Mouse (Mus musculus): Measurements from ENCODE around the gene Ccr9. TPM values are rescaled to one million over a fixed set of nuclear protein-coding genes. Genes with fewer than 3 reads are reported as not detected.
"Not testable (repeated sequence)": the region's sequence is repeated elsewhere in the genome, so short reads cannot be mapped to it uniquely, and the experiment has no call there.

Ccr9 gene
- polyA plus RNA-seq, 1 experiment from 2014 or later, result 0.36 TPM

GRCm38 (mm10) chr9:123740799-123741198 is 62.6 kb downstream of the Ccr9 start:
- no peaks in the 10 kb centered on the region for H3K36me3 ChIP-seq (ENCODE audit: control insufficient read depth, insufficient read depth, low read length)
- no peaks in the 10 kb centered on the region for H3K9me3 ChIP-seq (ENCODE audit: control insufficient read depth, low read length)
- ATAC-seq (ENCODE audit: low read depth), result no peak
- 75% methylated on average over 4 of the region's 4 CpGs for WGBS
- no peak overlapping the region for H3K4me2 ChIP-seq (ENCODE audit: low read depth, low read length)
- H3K4me1 ChIP-seq (replicated peaks; ENCODE audit: control insufficient read depth, insufficient read depth, low read length), result no peaks in the 10 kb centered on the region
- H3K27me3 ChIP-seq (ENCODE audit: control insufficient read depth, insufficient read depth, low read depth, low read length), result no peaks in the 10 kb centered on the region
- H3K4me3 ChIP-seq (ENCODE audit: low read length), result no peak overlapping the region
- no peak overlapping the region for H3K27ac ChIP-seq (ENCODE audit: low read length)
- H3K9ac ChIP-seq (ENCODE audit: low read length), result no peak overlapping the region

GRCm38 (mm10) chr9:123749687-123750086 is 71.4 kb downstream of the Ccr9 start:
- not testable (repeated sequence) for H3K27ac ChIP-seq (ENCODE audit: low read length); H3K27me3 ChIP-seq (ENCODE audit: control insufficient read depth, insufficient read depth, low read depth, low read length); ATAC-seq (ENCODE audit: low read depth); H3K4me1 ChIP-seq (replicated peaks; ENCODE audit: control insufficient read depth, insufficient read depth, low read length); H3K9ac ChIP-seq (ENCODE audit: low read length); H3K4me2 ChIP-seq (ENCODE audit: low read depth, low read length); H3K4me3 ChIP-seq (ENCODE audit: low read length); H3K36me3 ChIP-seq (ENCODE audit: control insufficient read depth, insufficient read depth, low read length); H3K9me3 ChIP-seq (ENCODE audit: control insufficient read depth, low read length)
- 88% methylated on average over 8 of the region's 8 CpGs for WGBS

- no peak for ATAC-seq (ENCODE audit: low read depth)
- Histone ChIP-seq H3K9ac (ENCODE audit: low read length) (no peak overlapping the region), H3K4me2 (ENCODE audit: low read depth, low read length) (no peak overlapping the region), H3K9me3 (ENCODE audit: control insufficient read depth, low read length) (no peaks in the 10 kb centered on the region), H3K27me3 (ENCODE audit: control insufficient read depth, insufficient read depth, low read depth, low read length) (no peaks in the 10 kb centered on the region), H3K4me3 (ENCODE audit: low read length) (no peak overlapping the region), H3K4me1 (replicated peaks; ENCODE audit: control insufficient read depth, insufficient read depth, low read length) (no peaks in the 10 kb centered on the region), H3K27ac (ENCODE audit: low read length) (no peak overlapping the region), H3K36me3 (ENCODE audit: control insufficient read depth, insufficient read depth, low read length) (no peaks in the 10 kb centered on the region)
- 83% methylated on average over 4 of the region's 4 CpGs for whole genome bisulfite sequencing
Observed at GRCm38 (mm10) chr9:123754333-123754732, 76.1 kb downstream of the Ccr9 start.

GRCm38 (mm10) chr9:123756752-123757151 is 78.5 kb downstream of the Ccr9 start:
- no peak overlapping the region for H3K27ac ChIP-seq (ENCODE audit: low read length)
- H3K4me2 ChIP-seq (ENCODE audit: low read depth, low read length), result no peak overlapping the region
- no peaks in the 10 kb centered on the region for H3K9me3 ChIP-seq (ENCODE audit: control insufficient read depth, low read length)
- no peaks in the 10 kb centered on the region for H3K36me3 ChIP-seq (ENCODE audit: control insufficient read depth, insufficient read depth, low read length)
- no peak for ATAC-seq (ENCODE audit: low read depth)
- H3K4me3 ChIP-seq (ENCODE audit: low read length), result no peak overlapping the region
- H3K4me1 ChIP-seq (replicated peaks; ENCODE audit: control insufficient read depth, insufficient read depth, low read length), result no peaks in the 10 kb centered on the region
- H3K27me3 ChIP-seq (ENCODE audit: control insufficient read depth, insufficient read depth, low read depth, low read length), result no peaks in the 10 kb centered on the region
- 67% methylated on average over 3 of the region's 3 CpGs for WGBS
- no peak overlapping the region for H3K9ac ChIP-seq (ENCODE audit: low read length)

- H3K4me1 ChIP-seq (replicated peaks; ENCODE audit: control insufficient read depth, insufficient read depth, low read length), result no peaks in the 10 kb centered on the region
- 41% methylated on average over 2 of the region's 2 CpGs for WGBS
- H3K36me3 ChIP-seq (ENCODE audit: control insufficient read depth, insufficient read depth, low read length), result no peaks in the 10 kb centered on the region
- H3K4me2 ChIP-seq (ENCODE audit: low read depth, low read length), result no peak overlapping the region
- H3K9me3 ChIP-seq (ENCODE audit: control insufficient read depth, low read length), result no peaks in the 10 kb centered on the region
- H3K4me3 ChIP-seq (ENCODE audit: low read length), result no peak overlapping the region
- no peak overlapping the region for H3K27ac ChIP-seq (ENCODE audit: low read length)
- H3K9ac ChIP-seq (ENCODE audit: low read length), result no peak overlapping the region
- no peak for ATAC-seq (ENCODE audit: low read depth)
- H3K27me3 ChIP-seq (ENCODE audit: control insufficient read depth, insufficient read depth, low read depth, low read length), result no peaks in the 10 kb centered on the region
Observed at GRCm38 (mm10) chr9:123757326-123757725, 79.1 kb downstream of the Ccr9 start.

GRCm38 (mm10) chr9:123758156-123758555 is 79.9 kb downstream of the Ccr9 start:
- H3K27me3 ChIP-seq (ENCODE audit: control insufficient read depth, insufficient read depth, low read depth, low read length), result no peaks in the 10 kb centered on the region
- no peak overlapping the region for H3K9ac ChIP-seq (ENCODE audit: low read length)
- no peak for ATAC-seq (ENCODE audit: low read depth)
- H3K36me3 ChIP-seq (ENCODE audit: control insufficient read depth, insufficient read depth, low read length), result no peaks in the 10 kb centered on the region
- H3K9me3 ChIP-seq (ENCODE audit: control insufficient read depth, low read length), result no peaks in the 10 kb centered on the region
- no peaks in the 10 kb centered on the region; the same call in 1 of the 2 replicates for H3K4me1 ChIP-seq (replicated peaks; ENCODE audit: control insufficient read depth, insufficient read depth, low read length)
- no peak overlapping the region for H3K4me2 ChIP-seq (ENCODE audit: low read depth, low read length)
- 58% methylated on average over 1 of the region's 1 CpGs for WGBS
- no peak overlapping the region for H3K4me3 ChIP-seq (ENCODE audit: low read length)
- H3K27ac ChIP-seq (ENCODE audit: low read length), result no peak overlapping the region

- no peaks in the 10 kb centered on the region; the same call in 1 of the 2 replicates for H3K4me1 ChIP-seq (replicated peaks; ENCODE audit: control insufficient read depth, insufficient read depth, low read length)
- H3K27ac ChIP-seq (ENCODE audit: low read length), result no peak overlapping the region
- no peak overlapping the region for H3K4me2 ChIP-seq (ENCODE audit: low read depth, low read length)
- no peak overlapping the region for H3K4me3 ChIP-seq (ENCODE audit: low read length)
- H3K27me3 ChIP-seq (ENCODE audit: control insufficient read depth, insufficient read depth, low read depth, low read length), result no peaks in the 10 kb centered on the region
- no peak for ATAC-seq (ENCODE audit: low read depth)
- no peaks in the 10 kb centered on the region for H3K9me3 ChIP-seq (ENCODE audit: control insufficient read depth, low read length)
- WGBS, result 53% methylated on average over 4 of the region's 4 CpGs
- no peaks in the 10 kb centered on the region for H3K36me3 ChIP-seq (ENCODE audit: control insufficient read depth, insufficient read depth, low read length)
- H3K9ac ChIP-seq (ENCODE audit: low read length), result no peak overlapping the region
Observed at GRCm38 (mm10) chr9:123758645-123759044, 80.4 kb downstream of the Ccr9 start.

- no peaks in the 10 kb centered on the region for H3K36me3 ChIP-seq (ENCODE audit: control insufficient read depth, insufficient read depth, low read length)
- H3K9ac ChIP-seq (ENCODE audit: low read length), result no peak overlapping the region
- no peak overlapping the region for H3K27ac ChIP-seq (ENCODE audit: low read length)
- 88% methylated on average over 3 of the region's 3 CpGs for WGBS
- H3K9me3 ChIP-seq (ENCODE audit: control insufficient read depth, low read length), result no peaks in the 10 kb centered on the region
- no peak overlapping the region for H3K4me3 ChIP-seq (ENCODE audit: low read length)
- H3K27me3 ChIP-seq (ENCODE audit: control insufficient read depth, insufficient read depth, low read depth, low read length), result no peaks in the 10 kb centered on the region
- no peak for ATAC-seq (ENCODE audit: low read depth)
- no peak overlapping the region for H3K4me2 ChIP-seq (ENCODE audit: low read depth, low read length)
- H3K4me1 ChIP-seq (replicated peaks; ENCODE audit: control insufficient read depth, insufficient read depth, low read length), result no peaks in the 10 kb centered on the region; the same call in 1 of the 2 replicates
Observed at GRCm38 (mm10) chr9:123760806-123761205, 82.6 kb downstream of the Ccr9 start.

GRCm38 (mm10) chr9:123762886-123763285 is 84.6 kb downstream of the Ccr9 start:
- Histone ChIP-seq H3K9me3 (ENCODE audit: control insufficient read depth, low read length) (no peaks in the 10 kb centered on the region), H3K9ac (ENCODE audit: low read length) (no peak overlapping the region), H3K4me2 (ENCODE audit: low read depth, low read length) (no peak overlapping the region), H3K27me3 (ENCODE audit: control insufficient read depth, insufficient read depth, low read depth, low read length) (no peaks in the 10 kb centered on the region), H3K4me1 (replicated peaks; ENCODE audit: control insufficient read depth, insufficient read depth, low read length) (no peaks in the 10 kb centered on the region; the same call in 1 of the 2 replicates), H3K36me3 (ENCODE audit: control insufficient read depth, insufficient read depth, low read length) (no peaks in the 10 kb centered on the region), H3K27ac (ENCODE audit: low read length) (no peak overlapping the region), H3K4me3 (ENCODE audit: low read length) (no peak overlapping the region)
- no peak for ATAC-seq (ENCODE audit: low read depth)
- 71% methylated on average over 4 of the region's 4 CpGs for WGBS

- Histone ChIP-seq H3K27me3 (ENCODE audit: control insufficient read depth, insufficient read depth, low read depth, low read length) (no peaks in the 10 kb centered on the region), H3K9me3 (ENCODE audit: control insufficient read depth, low read length) (no peaks in the 10 kb centered on the region), H3K4me1 (replicated peaks; ENCODE audit: control insufficient read depth, insufficient read depth, low read length) (no peaks in the 10 kb centered on the region; the same call in 1 of the 2 replicates), H3K27ac (ENCODE audit: low read length) (no peak overlapping the region), H3K9ac (ENCODE audit: low read length) (no peak overlapping the region), H3K4me2 (ENCODE audit: low read depth, low read length) (no peak overlapping the region), H3K36me3 (ENCODE audit: control insufficient read depth, insufficient read depth, low read length) (no peaks in the 10 kb centered on the region), H3K4me3 (ENCODE audit: low read length) (no peak overlapping the region)
- no peak for ATAC-seq (ENCODE audit: low read depth)
- 68% methylated on average over 3 of the region's 3 CpGs for WGBS
Observed at GRCm38 (mm10) chr9:123763771-123764170, 85.5 kb downstream of the Ccr9 start.
